Mouse (Mus musculus): ENCODE results near the gene Tdrd6.

DNA sequence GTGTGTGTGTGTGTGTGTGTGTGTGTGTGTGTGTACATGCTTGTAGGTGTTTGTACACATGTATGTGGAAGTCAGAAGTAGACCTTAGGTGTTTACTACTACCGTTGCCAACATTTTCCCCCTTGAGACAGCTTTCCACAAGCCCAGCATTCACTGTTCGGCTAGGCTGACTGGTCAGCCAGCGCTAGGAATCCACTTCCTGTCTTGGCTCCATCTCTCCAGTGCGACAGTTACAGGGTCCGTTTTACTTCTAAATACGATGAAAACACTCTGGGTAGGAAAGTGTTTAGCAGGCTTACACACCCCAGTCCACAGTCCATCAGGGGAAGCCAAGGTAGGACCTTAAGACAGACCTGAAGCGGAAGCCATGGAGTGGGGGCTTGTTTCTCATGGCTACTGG, 45.3 kb downstream of the Tdrd6 start:
- TF ChIP-seq CTCF (IDR thresholded peaks at IDR 0.05; ENCODE audit: low read depth) (no peak), EP300 (IDR thresholded peaks at IDR 0.05; ENCODE audit: low read depth) (no peak)

All from heart, postnatal 0 days (tissue).